Mouse (Mus musculus) gastrocnemius, postnatal 14 days (tissue): ENCODE measurements around the gene Srp14. TPM values are rescaled to one million over a fixed set of nuclear protein-coding genes. Genes with fewer than 3 reads are reported as not detected.

Experiments used
- DNase-seq: peaks from one replicate; pipeline ENCODE4 v3.0.0; 2021; ENCODE audit warnings: mixed read lengths
- intact Hi-C: fragments of 180-260 bp; cut with DNase I; formaldehyde crosslinking; loops from one replicate; pipeline ENCODE4 v1.15.1; 2025; ENCODE audit warnings: low total_unique reads
- total RNA-seq, 2 experiments: library from RNA; stranded (reverse); gene quantifications; 2 replicates each; pipeline ENCODE4 v1.2.3; 2021

The Srp14 gene
- total RNA-seq, 2 experiments from 2014 or later: 130 to 138 TPM

DNA sequence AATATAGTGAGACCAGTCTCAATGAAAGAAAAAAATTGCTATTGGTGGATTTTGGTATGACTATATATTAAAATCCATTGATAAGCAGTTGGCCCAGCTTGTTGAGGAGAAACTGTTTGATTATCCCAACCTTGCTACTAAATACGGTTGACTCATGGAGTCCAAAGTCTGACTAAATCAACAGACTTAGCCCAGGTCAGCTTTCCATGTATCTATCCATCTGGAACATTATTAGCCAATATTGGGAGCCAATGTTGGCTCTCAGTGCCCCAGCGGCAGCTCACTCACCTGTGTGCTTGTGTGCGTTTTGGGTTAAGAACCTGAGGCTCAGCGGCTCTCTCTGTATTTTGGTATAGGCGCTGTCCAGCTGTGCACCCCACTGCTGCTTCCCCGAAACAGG, 28.5 kb downstream of the Srp14 start:
- intact Hi-C loops: no loop called here
- no peak for DNase-seq

DNA sequence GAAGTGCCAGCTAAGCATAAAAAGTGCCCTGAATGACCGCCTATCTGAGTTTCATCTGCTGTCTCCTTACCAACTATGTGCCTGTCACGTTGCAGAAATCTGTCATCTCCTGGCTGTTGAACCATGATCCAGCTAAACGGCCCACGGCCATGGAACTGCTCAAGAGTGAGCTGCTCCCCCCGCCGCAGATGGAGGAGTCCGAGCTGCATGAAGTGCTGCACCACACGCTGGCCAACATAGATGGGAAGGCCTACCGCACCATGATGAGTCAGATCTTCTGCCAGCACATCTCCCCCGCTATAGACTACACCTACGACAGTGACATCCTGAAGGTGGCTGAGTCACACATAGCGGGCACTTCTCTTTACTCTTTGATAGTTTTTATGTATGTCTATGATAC, 31.3 kb downstream of the Srp14 start:
- intact Hi-C loops: no loop called here
- DNase-seq: no peak

DNA sequence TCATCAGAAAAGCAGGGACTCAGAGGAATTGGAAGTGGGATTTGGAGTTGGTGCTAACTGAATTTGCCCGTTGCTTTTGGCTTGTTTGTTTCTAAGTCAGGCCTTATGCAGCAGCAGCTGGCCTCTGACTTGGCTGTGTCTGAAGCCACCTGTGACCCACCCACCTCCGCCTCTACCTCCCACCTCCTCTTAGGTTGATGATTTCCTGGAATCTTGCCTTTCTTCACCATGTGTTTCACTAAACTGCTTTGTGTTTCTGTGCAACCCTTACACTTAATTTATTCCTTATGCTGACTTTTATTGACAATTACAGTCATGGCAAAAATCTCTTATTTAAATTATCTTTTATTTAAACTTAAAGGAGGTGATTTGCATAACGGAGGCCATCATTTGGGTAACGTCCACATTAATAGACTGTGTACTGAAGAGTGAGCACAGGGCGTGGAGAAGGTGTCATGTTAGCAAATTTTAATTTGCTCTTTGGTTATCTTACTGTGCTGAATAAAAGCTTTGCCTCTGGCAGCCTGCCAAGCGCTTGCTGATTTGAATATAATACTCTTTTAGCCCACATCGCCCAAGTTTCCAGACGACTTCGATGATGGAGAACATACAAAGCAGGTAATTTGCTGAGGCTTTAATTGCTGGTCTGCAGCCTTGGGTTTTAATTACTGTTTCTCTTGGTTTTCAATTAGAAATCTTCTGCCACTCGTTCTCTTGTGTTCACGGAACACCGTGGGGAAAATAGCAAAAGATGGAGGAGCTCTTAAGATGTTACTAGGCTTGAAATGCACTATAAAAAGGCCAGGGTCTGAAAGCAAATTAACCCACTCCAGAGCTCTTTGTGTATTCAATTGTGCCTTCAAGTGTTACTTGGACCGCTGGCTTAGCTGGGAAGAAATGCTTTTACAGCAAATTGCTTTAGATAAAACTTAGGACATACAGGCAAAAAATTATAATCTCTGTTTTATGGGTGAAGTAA, 33.5 kb downstream of the Srp14 start:
- no peak for DNase-seq
- intact Hi-C loops: no loop called here

DNA sequence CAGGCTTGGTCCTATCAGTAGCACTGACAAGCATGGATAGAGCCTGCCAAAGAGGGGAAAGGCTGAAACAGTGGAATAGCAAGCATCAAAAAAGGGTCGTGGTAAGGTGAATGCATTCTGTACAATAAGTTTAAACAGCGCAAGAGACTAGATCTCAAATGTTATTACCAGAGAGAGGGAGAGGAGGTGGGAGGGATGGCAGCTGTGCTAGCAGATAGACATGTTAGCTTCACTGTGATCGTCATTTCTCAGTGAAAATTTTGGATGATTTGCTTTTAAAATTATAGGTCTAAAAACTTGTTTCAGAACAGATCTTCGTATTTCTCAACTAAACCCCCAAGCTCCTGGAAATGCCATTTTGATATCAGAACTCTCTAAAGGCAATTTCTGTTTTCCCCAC, 36.8 kb downstream of the Srp14 start:
- DNase-seq: no peak
- intact Hi-C loops: no loop called here

DNA sequence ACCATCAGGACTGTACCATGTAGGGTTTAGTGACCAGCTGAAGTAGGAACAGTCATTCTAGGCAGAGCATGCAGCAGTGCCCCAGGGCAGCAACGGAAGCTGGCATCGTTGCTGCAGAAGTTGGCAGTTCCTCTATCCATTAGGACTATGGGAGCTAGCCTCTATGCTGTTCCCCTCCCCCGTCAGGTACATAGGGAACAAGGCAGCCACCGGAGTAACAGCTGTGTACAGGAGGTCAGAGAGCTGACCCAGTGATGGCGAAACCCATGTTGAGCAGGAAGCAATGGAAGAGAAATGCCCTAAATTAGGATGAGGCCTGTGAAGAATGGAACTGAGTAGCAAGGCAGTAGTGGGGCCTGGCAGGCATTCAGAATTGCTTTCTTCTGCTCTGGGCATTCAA, 37.3 kb downstream of the Srp14 start:
- intact Hi-C loops: no loop called here
- DNase-seq: no peak

DNA sequence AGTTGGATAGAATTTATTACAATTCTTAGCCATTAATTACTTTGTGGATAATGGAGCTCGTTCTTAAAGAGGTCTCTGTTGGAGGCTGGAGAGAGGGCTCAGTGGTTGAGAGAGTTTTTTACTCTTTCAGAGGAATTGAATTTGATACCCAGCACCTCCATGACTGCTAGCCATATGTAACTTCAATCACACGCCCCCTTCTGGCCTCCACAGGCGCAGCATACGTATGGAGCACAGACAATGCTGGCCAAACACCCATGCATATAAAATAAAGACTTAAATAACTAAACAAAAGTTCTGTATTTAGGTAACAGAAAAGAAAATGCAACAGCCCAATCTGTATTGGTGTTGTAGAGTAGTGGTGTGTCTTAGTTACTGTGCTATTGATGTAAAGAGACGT, 47.9 kb downstream of the Srp14 start:
- DNase-seq: no peak
- intact Hi-C loops: no loop called here

DNA sequence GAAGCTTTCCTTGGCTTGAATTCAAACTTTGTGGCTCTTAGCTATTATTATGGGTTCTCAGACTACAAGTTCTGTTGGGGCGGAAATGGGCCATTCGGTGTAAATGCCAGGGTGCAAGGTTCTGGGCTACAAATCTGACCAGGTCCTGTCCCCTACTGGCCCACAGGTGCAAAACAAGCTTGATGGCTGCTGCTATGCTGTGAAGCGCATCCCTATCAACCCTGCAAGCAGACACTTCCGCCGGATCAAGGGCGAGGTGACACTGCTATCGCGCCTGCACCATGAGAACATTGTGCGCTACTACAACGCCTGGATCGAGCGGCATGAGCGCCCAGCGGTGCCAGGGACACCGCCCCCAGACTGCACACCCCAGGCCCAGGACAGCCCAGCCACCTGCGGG, 48.9 kb downstream of the Srp14 start:
- intact Hi-C loops: no loop called here
- DNase-seq: no peak

DNA sequence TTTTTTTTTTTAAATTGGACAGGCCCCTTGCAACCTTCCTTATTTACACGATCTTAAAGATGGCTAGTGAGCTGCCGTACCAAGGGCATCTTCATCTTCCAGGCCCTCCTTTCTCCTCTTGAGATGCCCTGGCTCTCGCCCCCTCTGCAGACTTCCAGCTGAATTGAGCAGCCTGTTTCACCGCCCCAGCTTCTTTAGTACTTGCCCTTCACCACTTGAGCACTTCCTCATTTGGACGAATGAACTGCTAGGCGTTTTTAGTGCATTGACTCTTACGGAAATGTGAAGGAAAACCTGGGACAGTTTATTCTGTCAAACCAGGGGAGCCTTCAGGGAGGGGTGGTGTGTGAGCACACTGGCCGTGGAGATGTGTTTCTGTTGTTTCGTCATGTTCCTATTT, 50.2 kb downstream of the Srp14 start:
- intact Hi-C loops: loop anchor here (10.0 kb wide), 1 partner anchor 164 kb away; no protein-coding TSS in a partner anchor

DNA sequence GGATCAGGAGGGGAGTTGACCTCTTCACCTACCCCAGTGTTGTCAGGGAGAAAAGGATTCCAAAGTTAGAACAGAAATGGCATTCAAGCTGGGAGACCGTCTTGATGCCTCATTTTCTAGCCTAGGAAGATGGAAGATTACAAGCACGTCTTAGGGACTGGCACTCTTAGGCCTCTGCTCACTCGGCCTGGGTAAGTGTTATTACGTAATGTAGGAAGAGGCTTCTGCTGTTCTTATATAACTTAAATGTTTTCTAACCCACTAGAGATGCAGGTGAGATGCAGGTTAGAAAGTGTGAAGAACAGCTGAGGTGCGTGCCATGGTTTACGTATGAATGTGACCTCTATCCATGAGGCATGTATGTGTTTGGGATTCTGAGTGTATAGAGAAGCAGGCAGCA, 51.2 kb downstream of the Srp14 start:
- DNase-seq: no peak
- intact Hi-C loops: loop anchor here (10.0 kb wide), 1 partner anchor 163 kb away; no protein-coding TSS in a partner anchor

More for the DNA sequence above, 50.2 kb downstream of the Srp14 start:
- no peak for DNase-seq

Other genes with a start within 250 kb of the Srp14 start
- not detected for gene Fsip1, start 222.7 kb downstream of the Srp14 start, total RNA-seq
- gene Gpr176, start 106.3 kb downstream of the Srp14 start, total RNA-seq: under 1 TPM; 0.20 to 0.23 TPM
- 1 to 10 TPM; 4.0 to 6.2 TPM for gene Eif2ak4, start 91.1 kb downstream of the Srp14 start, total RNA-seq
- 10 to 100 TPM; 12.8 to 16.4 TPM for gene Bmf, start 70.0 kb upstream of the Srp14 start, total RNA-seq
- 1 to 10 TPM; 5.7 to 5.8 TPM for gene Bub1b, start 118.5 kb upstream of the Srp14 start, total RNA-seq
- under 1 TPM; 0.07 to 0.14 TPM for gene Pak6, start 183.6 kb upstream of the Srp14 start, total RNA-seq
- not detected for gene Ankrd63, start 224.3 kb upstream of the Srp14 start, total RNA-seq
- gene Plcb2, start 248.7 kb upstream of the Srp14 start, total RNA-seq: under 1 TPM; 0.08 to 0.27 TPM